Mouse (Mus musculus): ENCODE measurements around the gene Tcte1.
A peak's percentile ranks its signal among the peaks of the same experiment; 100 is the strongest.

Gene Tcte1

GRCm38 (mm10) chr17:45515204-45515726 is 8.0 kb upstream of the Tcte1 start:
- DNase-seq: no peak

- DNase-seq: no peak
Measured at GRCm38 (mm10) chr17:45515806-45516205, 7.4 kb upstream of the Tcte1 start.

- peak; percentile 85 to 87 for DNase-seq
Measured at GRCm38 (mm10) chr17:45516488-45516887, 6.7 kb upstream of the Tcte1 start.

- no peak for DNase-seq
Measured at GRCm38 (mm10) chr17:45517135-45517534, 6.1 kb upstream of the Tcte1 start.

- DNase-seq: no peak
Measured at GRCm38 (mm10) chr17:45517549-45518215, 5.6 kb upstream of the Tcte1 start.

GRCm38 (mm10) chr17:45518766-45519475 is 4.3 kb upstream of the Tcte1 start:
- DNase-seq: no peak

- no peak for DNase-seq
Measured at GRCm38 (mm10) chr17:45520136-45520535, 3.1 kb upstream of the Tcte1 start.

GRCm38 (mm10) chr17:45524961-45525360 is 1.7 kb downstream of the Tcte1 start:
- DNase-seq: no peak

- no peak for DNase-seq
Measured at GRCm38 (mm10) chr17:45526571-45526970, 3.3 kb downstream of the Tcte1 start.

GRCm38 (mm10) chr17:45530346-45530782 is 7.1 kb downstream of the Tcte1 start:
- no peak for DNase-seq

GRCm38 (mm10) chr17:45532896-45533295 is 9.7 kb downstream of the Tcte1 start:
- DNase-seq: no peak

- DNase-seq: peak; percentile 39 to 44
Measured at GRCm38 (mm10) chr17:45536264-45536663, 13.0 kb downstream of the Tcte1 start.

- no peak for DNase-seq
Measured at GRCm38 (mm10) chr17:45538394-45538793, 15.2 kb downstream of the Tcte1 start.

GRCm38 (mm10) chr17:45539664-45540063 is 16.4 kb downstream of the Tcte1 start:
- no peak for DNase-seq

GRCm38 (mm10) chr17:45542129-45542528 is 18.9 kb downstream of the Tcte1 start:
- no peak for DNase-seq

- DNase-seq: no peak
Measured at GRCm38 (mm10) chr17:45542705-45543104, 19.5 kb downstream of the Tcte1 start.

- no peak for DNase-seq
Measured at GRCm38 (mm10) chr17:45543115-45543514, 19.9 kb downstream of the Tcte1 start.

GRCm38 (mm10) chr17:45544001-45544872 is 21.0 kb downstream of the Tcte1 start:
- peak in 1 of 2 experiments; percentile 28 for DNase-seq

GRCm38 (mm10) chr17:45544873-45545277 is 21.6 kb downstream of the Tcte1 start:
- no peak for DNase-seq

- no peak for DNase-seq
Measured at GRCm38 (mm10) chr17:45545278-45545961, 22.2 kb downstream of the Tcte1 start.

- no peak for DNase-seq
Measured at GRCm38 (mm10) chr17:45546941-45547340, 23.7 kb downstream of the Tcte1 start.

- DNase-seq: no peak
Measured at GRCm38 (mm10) chr17:45547461-45548190, 24.4 kb downstream of the Tcte1 start.
